Mouse (Mus musculus) heart, embryonic 12.5 days (tissue): ENCODE data around the gene Limd1. TPM values are rescaled to one million over a fixed set of nuclear protein-coding genes. Genes with fewer than 3 reads are reported as not detected.
"Not testable (repeated sequence)": the region's sequence is repeated elsewhere in the genome, so short reads cannot be mapped to it uniquely, and the experiment has no call there.

Source experiments
- ATAC-seq: fragments of 200-750 bp; cut with Nextera tagmentation; 2 replicates; pipeline ENCODE4 v1.8.0; 2017; ENCODE audit warnings: moderate TSS enrichment, moderate library complexity; ENCODE audit not compliant: insufficient number of reproducible peaks, low FRiP score
- H3K27ac ChIP-seq: fragments of 300-500 bp; sonication (generic); 2 replicates; pipeline ENCODE4 v1.5.1; 2016; ENCODE audit warnings: mild to moderate bottlenecking, moderate library complexity; ENCODE audit not compliant: poor library complexity, severe bottlenecking
- H3K27me3 ChIP-seq: fragments of 300-500 bp; sonication (generic); replicated peaks from 2 replicates; pipeline ENCODE4 v1.6.1; 2016; ENCODE audit warnings: mild to moderate bottlenecking, moderate library complexity
- H3K36me3 ChIP-seq: fragments of 300-500 bp; sonication (generic); 2 replicates; pipeline ENCODE4 v1.6.1; 2016; ENCODE audit warnings: mild to moderate bottlenecking, moderate library complexity
- H3K4me1 ChIP-seq: fragments of 300-500 bp; sonication (generic); replicated peaks from 2 replicates; pipeline ENCODE4 v1.6.1; 2016; ENCODE audit warnings: mild to moderate bottlenecking
- H3K4me2 ChIP-seq: fragments of 300-500 bp; sonication (generic); 2 replicates; pipeline ENCODE4 v1.6.1; 2016; ENCODE audit warnings: mild to moderate bottlenecking, moderate library complexity
- H3K4me3 ChIP-seq: fragments of 300-500 bp; sonication (generic); 2 replicates; pipeline ENCODE4 v1.5.1; 2016; ENCODE audit warnings: mild to moderate bottlenecking
- H3K9ac ChIP-seq: fragments of 300-500 bp; sonication (generic); 2 replicates; pipeline ENCODE4 v1.6.1; 2016; ENCODE audit warnings: mild to moderate bottlenecking, moderate library complexity
- H3K9me3 ChIP-seq: fragments of 300-500 bp; sonication (generic); replicated peaks from 2 replicates; pipeline ENCODE4 v1.6.1; 2016; ENCODE audit warnings: mild to moderate bottlenecking, moderate library complexity
- WGBS: fragments of 180-500 bp; shearing (Covaris S2); methylation state at CpG from one replicate; pipeline ENCODE4 v1.1.7; 2016; 5-methylcytosine and 5-hydroxymethylcytosine counted together
- polyA plus RNA-seq: library from polyadenylated mRNA; unstranded; fragments of >200 nt; fragmentation: Nextera tagmentation; extraction: Ambion mirVana; gene quantifications from 2 replicates; pipeline ENCODE4 v1.2.1, GENCODE M21; 2016

Gene Limd1
- polyA plus RNA-seq = 37.8 and 40.8 TPM in 2 replicates

DNA sequence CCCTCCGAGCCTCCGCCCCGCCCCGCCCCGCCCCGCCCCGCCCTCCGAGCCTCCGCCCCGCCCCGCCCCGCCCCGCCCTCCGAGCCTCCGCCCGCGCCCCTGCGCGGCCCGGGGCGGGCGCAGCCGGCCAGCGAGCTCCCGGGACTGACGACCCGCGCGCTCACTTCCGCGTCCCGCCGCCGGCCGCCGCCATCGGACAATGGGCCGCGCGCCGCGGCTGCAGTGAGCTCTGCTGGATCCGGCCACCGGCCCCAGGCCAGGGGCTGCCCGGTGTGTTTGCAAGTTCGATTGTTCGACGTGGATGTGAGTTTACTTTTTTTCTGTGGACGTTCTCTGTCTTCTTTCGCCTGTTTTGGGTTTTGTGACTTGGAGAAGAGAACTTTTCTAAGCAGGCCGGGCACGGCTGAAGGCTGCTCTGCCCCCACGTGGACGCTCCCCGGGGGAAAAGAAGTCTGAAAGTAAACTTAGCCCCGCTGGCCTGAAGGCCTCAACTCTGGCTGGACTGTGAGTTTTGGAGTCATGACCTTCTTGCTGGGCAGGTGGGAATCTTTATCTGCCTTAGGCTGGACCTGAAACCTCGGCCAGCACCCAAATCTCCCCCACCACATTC lies at the start of gene Limd1:
Gene Limd1, plus strand, starts transcription at position 121 of the 610 bp plus-strand sequence.
- under 1% methylated on average over 40 of the region's 57 CpGs for WGBS
- peak within 1 kb of the TSS; percentile 89 for H3K9ac ChIP-seq
- H3K9me3 ChIP-seq = no peaks in the 10 kb centered on the region
- H3K4me3 ChIP-seq = peak within 1 kb of the TSS; percentile 83
- no peaks in the 10 kb centered on the region for H3K27me3 ChIP-seq
- H3K36me3 ChIP-seq = peaks cover 11% of the 10 kb centered on the region
- peak; percentile 89 for ATAC-seq
- H3K4me2 ChIP-seq = peak within 1 kb of the TSS; percentile 96
- peaks cover 53% of the 10 kb centered on the region for H3K4me1 ChIP-seq
- peak within 1 kb of the TSS; percentile 89 for H3K27ac ChIP-seq

DNA sequence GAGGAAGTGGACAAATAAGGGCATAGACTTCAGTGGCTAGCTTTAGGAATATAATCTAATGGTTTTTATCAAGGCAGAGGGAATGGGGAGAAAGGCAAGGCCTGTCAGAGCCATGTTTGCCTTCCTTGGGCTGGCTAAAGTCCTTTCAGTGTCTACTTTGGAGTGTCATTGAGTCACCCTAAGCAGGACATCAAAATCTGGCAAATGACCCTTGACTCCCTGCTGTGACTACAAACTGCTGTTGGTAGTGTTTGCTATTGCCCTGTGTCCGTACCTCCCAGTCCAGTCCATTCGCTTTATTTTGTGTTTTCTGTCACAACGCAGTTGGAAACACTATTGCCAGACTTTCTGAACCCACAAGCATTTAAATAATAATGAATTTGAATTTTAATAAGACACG lies 48.6 kb upstream of the Limd1 start:
- no peak for ATAC-seq
- WGBS = 89% methylated on average over 4 of the region's 4 CpGs
- Histone ChIP-seq H3K4me2 (no peak overlapping the region), H3K9me3 (no peaks in the 10 kb centered on the region), H3K9ac (no peak overlapping the region), H3K27me3 (no peaks in the 10 kb centered on the region), H3K27ac (no peak overlapping the region), H3K4me1 (no peaks in the 10 kb centered on the region), H3K4me3 (no peak overlapping the region), H3K36me3 (peaks cover 20% of the 10 kb centered on the region)

DNA sequence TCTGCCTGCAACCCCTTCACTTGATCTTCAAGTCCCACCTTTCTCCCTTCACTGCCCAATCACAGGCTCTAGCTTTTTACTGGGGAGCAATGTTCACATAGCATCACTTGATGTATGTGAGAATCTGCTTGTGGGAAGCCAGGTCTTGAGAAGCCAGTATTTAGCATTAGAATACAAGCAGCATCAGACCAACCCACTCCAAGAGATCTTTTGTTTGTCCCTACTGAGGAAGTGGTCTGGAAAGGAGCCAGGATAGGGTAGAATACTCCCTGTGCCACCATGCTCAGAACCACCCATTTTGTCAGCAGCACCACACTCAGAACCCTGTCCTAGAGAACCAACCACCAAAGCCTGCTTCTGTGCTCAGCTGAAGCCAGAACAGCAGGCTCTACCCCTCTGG lies 47.5 kb upstream of the Limd1 start:
- H3K9ac ChIP-seq = no peak overlapping the region
- H3K9me3 ChIP-seq = no peaks in the 10 kb centered on the region
- no peaks in the 10 kb centered on the region for H3K27me3 ChIP-seq
- H3K27ac ChIP-seq = no peak overlapping the region
- H3K4me1 ChIP-seq = no peaks in the 10 kb centered on the region
- ATAC-seq = no peak
- no peak overlapping the region for H3K4me2 ChIP-seq
- peaks cover 16% of the 10 kb centered on the region for H3K36me3 ChIP-seq
- H3K4me3 ChIP-seq = no peak overlapping the region

DNA sequence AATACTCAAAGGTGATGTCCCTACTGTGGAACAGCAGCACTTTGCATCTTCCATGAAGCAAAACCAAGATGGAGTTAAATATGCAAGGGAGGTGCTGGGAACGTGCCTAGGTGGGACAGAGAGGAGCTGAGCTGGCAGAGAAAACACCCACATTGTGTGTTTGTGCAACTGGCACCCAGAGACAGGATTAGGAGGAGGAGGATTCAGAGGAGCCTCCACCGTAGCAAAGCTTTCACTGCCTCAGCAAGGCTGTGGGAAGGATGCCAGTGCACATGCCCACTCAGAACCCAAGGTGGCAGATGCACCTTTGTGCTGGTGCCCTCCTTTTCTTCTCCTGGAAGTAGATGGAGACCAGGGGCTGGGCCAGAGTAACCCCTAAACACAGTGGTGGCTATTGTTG lies 40.3 kb upstream of the Limd1 start:
- peaks cover 39% of the 10 kb centered on the region for H3K36me3 ChIP-seq
- H3K27me3 ChIP-seq = no peaks in the 10 kb centered on the region
- no peak overlapping the region for H3K4me3 ChIP-seq
- ATAC-seq = no peak
- no peak overlapping the region for H3K9ac ChIP-seq
- no peaks in the 10 kb centered on the region for H3K4me1 ChIP-seq
- no peak overlapping the region for H3K4me2 ChIP-seq
- H3K9me3 ChIP-seq = no peaks in the 10 kb centered on the region
- 90% methylated on average over 2 of the region's 2 CpGs for WGBS
- H3K27ac ChIP-seq = no peak overlapping the region

DNA sequence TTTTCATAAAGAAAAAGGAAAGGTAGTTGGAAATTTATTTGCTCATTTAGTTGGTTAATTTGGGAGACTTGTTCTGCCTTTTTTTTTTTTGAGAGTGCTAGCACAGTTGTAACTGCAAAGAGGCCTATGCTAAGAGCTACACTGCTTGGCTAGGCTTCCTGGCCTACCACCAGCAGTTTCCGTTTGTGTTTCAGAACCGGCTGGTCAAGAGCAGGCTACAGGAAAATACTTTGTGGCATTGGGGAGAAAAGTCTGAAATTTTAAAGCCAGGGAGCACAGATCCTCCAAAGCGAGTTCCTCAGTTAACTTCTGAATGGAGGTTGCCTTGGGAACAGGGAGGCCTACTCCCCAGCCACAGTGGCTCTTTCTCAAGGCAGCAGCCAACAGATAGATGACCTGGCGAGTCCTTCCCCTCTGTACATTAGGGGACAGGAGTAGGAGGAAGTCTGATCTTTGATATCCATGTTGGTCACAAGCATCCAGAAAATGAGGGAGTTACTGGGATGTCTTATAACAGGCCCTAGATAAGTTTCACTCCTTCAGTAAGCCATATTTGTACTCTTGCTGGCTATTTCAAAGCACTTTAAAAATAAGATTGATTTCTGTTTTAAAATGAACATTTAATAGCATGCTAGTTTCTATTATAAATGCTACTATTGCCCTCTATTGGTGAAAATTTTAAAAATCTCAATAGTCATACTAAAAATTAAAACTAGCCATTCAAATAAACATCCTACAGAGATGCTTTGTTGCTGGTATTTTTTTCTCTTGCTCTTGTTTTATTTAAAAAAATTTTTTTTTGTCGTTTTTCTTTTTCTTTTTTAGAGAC lies 38.1 kb upstream of the Limd1 start:
- H3K9me3 ChIP-seq = no peaks in the 10 kb centered on the region
- no peaks in the 10 kb centered on the region for H3K27me3 ChIP-seq
- H3K4me3 ChIP-seq = no peak overlapping the region
- no peak overlapping the region for H3K9ac ChIP-seq
- no peak overlapping the region for H3K27ac ChIP-seq
- WGBS = 63% methylated on average over 5 of the region's 5 CpGs
- H3K4me2 ChIP-seq = no peak overlapping the region
- ATAC-seq = no peak
- peaks cover 46% of the 10 kb centered on the region for H3K36me3 ChIP-seq
- no peaks in the 10 kb centered on the region for H3K4me1 ChIP-seq

DNA sequence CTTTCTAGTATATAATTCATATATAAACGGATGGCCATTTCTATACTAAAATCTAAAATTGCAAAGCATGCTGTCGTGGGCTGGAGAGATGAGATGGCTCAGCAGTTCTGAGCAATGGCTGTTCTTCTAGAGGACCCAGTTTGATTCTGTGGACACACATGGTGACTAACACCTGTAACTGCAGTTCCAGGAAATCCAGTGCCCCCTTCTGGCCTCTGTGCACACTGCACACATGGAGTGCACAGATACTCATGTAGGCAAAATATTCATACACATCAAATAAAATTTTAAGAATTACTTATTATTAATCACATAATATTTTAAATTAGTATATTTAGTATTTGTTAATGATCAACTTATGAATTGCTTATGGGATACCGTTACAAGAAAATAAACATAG lies 31.4 kb upstream of the Limd1 start:
- H3K9me3 ChIP-seq, ATAC-seq, H3K4me2 ChIP-seq, H3K27ac ChIP-seq, H3K4me1 ChIP-seq, H3K4me3 ChIP-seq, H3K27me3 ChIP-seq, H3K9ac ChIP-seq: not testable (repeated sequence)
- WGBS = 95% methylated on average over 3 of the region's 3 CpGs
- peaks cover 18% of the 10 kb centered on the region; the same call in 1 of the 2 replicates for H3K36me3 ChIP-seq

DNA sequence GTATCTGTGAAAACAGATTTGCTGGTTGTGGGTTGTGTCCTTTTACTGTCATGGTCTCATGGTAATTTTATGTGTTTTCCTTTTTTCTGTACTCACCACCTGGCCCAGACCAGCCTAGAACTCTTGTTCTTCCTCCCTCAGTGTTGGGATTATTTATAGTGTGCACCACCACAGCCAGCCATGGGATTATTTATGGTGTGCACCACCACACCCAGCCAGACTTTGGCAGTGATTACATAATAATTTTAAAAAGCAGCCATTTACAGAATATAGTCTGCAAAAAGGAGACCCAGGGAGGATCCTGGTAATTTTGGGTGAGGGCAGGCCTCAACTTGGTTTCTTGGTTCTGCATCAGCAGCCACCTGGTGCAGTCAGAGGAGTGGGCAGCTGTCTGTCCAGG lies 29.9 kb upstream of the Limd1 start:
- ATAC-seq = no peak
- 0 out of 2 replicates have a peak, but pooled peaks cover 5% of the 10 kb centered on the region for H3K36me3 ChIP-seq
- H3K27me3 ChIP-seq = no peaks in the 10 kb centered on the region
- H3K9me3 ChIP-seq = no peaks in the 10 kb centered on the region
- H3K4me1 ChIP-seq = 0 out of 2 replicates have a peak, but pooled peaks cover 5% of the 10 kb centered on the region
- H3K4me2 ChIP-seq = no peak overlapping the region
- no peak overlapping the region for H3K4me3 ChIP-seq
- H3K9ac ChIP-seq = no peak overlapping the region
- no peak overlapping the region for H3K27ac ChIP-seq

DNA sequence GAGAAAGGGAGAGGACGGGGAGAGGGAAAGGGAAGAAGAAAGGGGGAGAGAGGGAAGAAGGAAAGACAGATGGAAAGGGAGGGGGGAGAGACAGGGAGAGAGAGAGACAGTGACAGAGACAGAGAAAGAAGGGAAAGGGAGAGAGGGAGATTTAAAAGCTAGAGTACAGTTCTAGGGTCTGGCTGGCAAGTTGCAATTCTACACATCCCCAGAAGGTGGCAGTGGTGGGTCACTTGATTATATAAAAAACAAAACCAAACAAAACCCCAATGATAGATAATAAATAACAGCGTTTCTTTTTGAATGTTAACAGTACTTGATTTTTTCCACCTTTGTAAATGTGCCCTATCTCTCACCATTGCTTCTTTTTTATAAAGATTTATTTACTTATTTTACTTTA lies 28.3 kb upstream of the Limd1 start:
- ATAC-seq = no peak
- Histone ChIP-seq H3K27me3 (no peaks in the 10 kb centered on the region), H3K4me2 (no peak overlapping the region), H3K36me3 (no peaks in the 10 kb centered on the region), H3K9ac (no peak overlapping the region), H3K4me3 (no peak overlapping the region), H3K27ac (no peak overlapping the region), H3K4me1 (0 out of 2 replicates have a peak, but pooled peaks cover 5% of the 10 kb centered on the region), H3K9me3 (no peaks in the 10 kb centered on the region)
- 51% methylated on average over 2 of the region's 2 CpGs for WGBS

DNA sequence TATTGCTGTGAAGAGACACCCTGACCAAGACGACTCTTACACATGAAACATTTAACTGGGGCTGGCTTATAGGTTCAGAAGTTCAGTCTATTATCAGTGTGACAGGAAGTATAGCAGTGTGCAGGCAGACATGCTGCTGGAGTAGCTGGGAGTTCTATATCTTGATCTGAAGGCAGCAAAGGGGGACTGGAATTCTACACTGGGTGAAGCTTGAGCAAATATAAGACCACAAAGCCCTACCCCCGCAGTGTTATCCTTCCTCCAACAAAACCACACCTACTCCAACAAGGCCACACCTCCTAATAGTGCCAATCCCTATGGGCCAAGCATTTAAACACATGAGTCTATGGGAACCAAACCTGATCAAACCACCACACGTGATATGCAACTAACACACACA lies 26.7 kb upstream of the Limd1 start:
- ATAC-seq = no peak
- Histone ChIP-seq H3K9ac (no peak overlapping the region), H3K27ac (no peak overlapping the region), H3K4me3 (no peak overlapping the region), H3K4me1 (peaks cover 11% of the 10 kb centered on the region), H3K27me3 (no peaks in the 10 kb centered on the region), H3K36me3 (no peaks in the 10 kb centered on the region), H3K9me3 (no peaks in the 10 kb centered on the region), H3K4me2 (no peak overlapping the region)
- 65% methylated on average over 3 of the region's 3 CpGs for WGBS

DNA sequence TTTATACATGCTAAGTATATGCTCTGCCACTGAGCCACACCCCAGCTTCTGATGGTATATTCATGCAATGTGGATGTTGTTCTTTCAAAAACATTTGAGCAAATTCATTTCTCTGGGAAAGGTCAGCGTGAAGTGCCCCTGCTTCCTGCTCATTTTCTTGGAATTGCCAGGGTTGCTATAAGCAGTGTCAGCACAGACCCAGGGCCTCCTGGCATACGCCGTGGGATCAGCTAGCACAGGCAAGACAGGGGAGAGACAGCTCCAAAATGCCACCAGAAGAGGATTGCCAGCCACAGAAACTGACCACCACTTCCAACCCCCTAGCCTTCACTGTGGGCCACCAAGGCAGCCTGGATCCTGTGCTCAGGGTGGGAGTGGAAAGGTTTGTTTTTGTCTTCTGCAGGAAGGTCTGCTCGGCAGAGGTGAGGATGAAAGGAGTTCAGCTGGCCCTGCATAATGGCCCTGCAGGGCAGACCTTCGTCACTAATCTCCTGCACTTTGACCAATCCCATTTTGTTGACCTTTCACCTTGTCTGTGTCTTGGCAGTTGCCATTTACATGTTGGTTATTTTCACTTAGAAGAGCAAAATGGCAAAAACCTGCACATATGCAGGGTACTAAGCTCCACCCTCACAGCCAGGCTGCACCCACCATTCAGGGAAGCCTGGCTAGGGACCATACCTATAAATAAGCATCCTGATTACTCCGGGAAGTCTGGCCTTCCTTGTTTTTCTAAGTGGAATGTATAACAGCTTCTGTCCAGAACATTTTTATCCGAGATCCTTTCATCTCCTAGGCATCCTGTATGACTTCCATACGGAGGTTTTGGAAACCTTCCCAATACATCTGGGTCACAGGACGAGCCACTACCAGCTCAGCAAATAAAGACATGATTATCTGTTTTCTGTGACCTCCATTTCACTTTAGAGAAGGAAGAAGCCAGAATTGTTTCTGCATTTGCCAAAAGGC lies 21.6 kb upstream of the Limd1 start:
- no peak overlapping the region for H3K9ac ChIP-seq
- H3K4me2 ChIP-seq = no peak overlapping the region
- H3K4me1 ChIP-seq = peaks cover 17% of the 10 kb centered on the region
- H3K4me3 ChIP-seq = no peak overlapping the region
- 46% methylated on average over 9 of the region's 9 CpGs for WGBS
- peaks cover 5% of the 10 kb centered on the region for H3K36me3 ChIP-seq
- no peaks in the 10 kb centered on the region for H3K9me3 ChIP-seq
- H3K27me3 ChIP-seq = no peaks in the 10 kb centered on the region
- ATAC-seq = no peak
- peak overlapping the region; percentile 68 for H3K27ac ChIP-seq

DNA sequence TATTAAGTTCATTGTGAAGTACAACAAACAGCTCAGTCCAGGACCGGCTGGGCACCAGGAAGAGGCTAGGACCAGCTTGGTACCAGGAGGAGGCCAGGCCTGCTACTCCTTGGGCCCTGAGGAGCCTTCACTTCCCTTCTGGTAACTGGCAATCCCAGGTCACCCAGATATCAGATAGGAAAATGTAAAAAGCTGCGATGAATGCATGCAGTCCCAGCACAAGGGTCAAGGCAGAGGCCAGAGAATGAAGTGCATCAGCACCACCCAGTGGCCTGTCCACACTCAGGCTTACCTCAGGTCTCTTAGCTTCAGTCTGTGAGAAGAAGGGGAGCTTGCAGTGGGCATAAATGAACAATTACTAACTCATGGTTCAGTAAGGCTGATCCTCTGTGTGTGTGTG lies 20.9 kb upstream of the Limd1 start:
- Histone ChIP-seq H3K36me3 (peaks cover 5% of the 10 kb centered on the region), H3K27me3 (no peaks in the 10 kb centered on the region), H3K4me2 (no peak overlapping the region), H3K27ac (peak overlapping the region; percentile 68), H3K9me3 (no peaks in the 10 kb centered on the region), H3K4me3 (no peak overlapping the region), H3K4me1 (peaks cover 17% of the 10 kb centered on the region), H3K9ac (no peak overlapping the region)
- 33% methylated on average over 2 of the region's 2 CpGs for WGBS
- ATAC-seq = no peak
